ENCODE assay signal across 8 mouse cellular contexts in the genomic region with DNA sequence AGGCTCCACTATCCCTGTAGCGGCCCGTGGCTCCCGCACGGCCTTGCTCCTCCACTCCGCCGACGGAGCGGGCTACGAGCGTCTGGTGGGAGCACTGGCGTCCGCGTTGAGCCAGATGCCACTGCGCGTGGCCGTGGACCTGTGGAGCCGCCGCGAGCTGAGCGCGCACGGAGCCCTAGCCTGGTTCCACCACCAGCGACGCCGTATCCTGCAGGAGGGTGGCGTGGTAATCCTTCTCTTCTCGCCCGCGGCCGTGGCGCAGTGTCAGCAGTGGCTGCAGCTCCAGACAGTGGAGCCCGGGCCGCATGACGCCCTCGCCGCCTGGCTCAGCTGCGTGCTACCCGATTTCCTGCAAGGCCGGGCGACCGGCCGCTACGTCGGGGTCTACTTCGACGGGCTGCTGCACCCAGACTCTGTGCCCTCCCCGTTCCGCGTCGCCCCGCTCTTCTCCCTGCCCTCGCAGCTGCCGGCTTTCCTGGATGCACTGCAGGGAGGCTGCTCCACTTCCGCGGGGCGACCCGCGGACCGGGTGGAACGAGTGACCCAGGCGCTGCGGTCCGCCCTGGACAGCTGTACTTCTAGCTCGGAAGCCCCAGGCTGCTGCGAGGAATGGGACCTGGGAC. TPM values are rescaled to one million over a fixed set of nuclear protein-coding genes. Genes with fewer than 3 reads are reported as not detected.
DNase-seq lines count a peak whose midpoint lies in the region; ATAC-seq and TF ChIP-seq lines count a peak whose summit lies in the region.

No protein-coding gene starts in this region.

- peak overlapping the region; percentile 81 for H3K27ac ChIP-seq in lung, embryonic 14.5 days (ENCODE audit: low read depth)

- H3K27me3 ChIP-seq in lung, embryonic 14.5 days (ENCODE audit: insufficient read depth, low read length): peaks cover 22% of the 10 kb centered on the region

- peak overlapping the region; percentile 46 for H3K4me3 ChIP-seq in lung, embryonic 14.5 days (ENCODE audit: low read depth, low read length)

- WGBS in lung, embryonic 14.5 days: 3% methylated on average over 65 of the region's 65 CpGs

- H3K9ac ChIP-seq in lung, embryonic 14.5 days: peak overlapping the region; percentile 62

- no peak for TF ChIP-seq CTCF in lung, embryonic 14.5 days (IDR thresholded peaks at IDR 0.05; ENCODE audit: low read depth)

- H3K36me3 ChIP-seq in lung, embryonic 14.5 days (ENCODE audit: insufficient read depth): no peaks in the 10 kb centered on the region

- DNase-seq in B cell, adult 2 months: peak; percentile 59 to 61
- peak; percentile 50 for DNase-seq in ES-CJ7 (ENCODE audit: low read depth, low spot score)
- peak; percentile 62 to 65 for DNase-seq in cerebellum, postnatal 36 days
- DNase-seq in gastrocnemius, postnatal 25 days: peak; percentile 39
- DNase-seq in kidney, adult 18-20 months: peak; percentile 66
- peak; percentile 44 for DNase-seq in lung, embryonic 14.5 days
- DNase-seq in urinary bladder, postnatal 10 days (ENCODE audit: low spot score): no peak

- ATAC-seq in lung, embryonic 14.5 days (ENCODE audit: insufficient read depth): peak; percentile 44
- ATAC-seq in neutrophil, adult 5-6 weeks (ENCODE audit: extremely low read depth, insufficient number of reproducible peaks, low FRiP score, poor library complexity, severe bottlenecking): peak; percentile 21; the same call in 1 of the 2 replicates

- peak overlapping the region; percentile 77 for H3K4me2 ChIP-seq in lung, embryonic 14.5 days

- no peaks in the 10 kb centered on the region for H3K9me3 ChIP-seq in lung, embryonic 14.5 days (ENCODE audit: low read depth, low read length)

- no peaks in the 10 kb centered on the region for H3K4me1 ChIP-seq in lung, embryonic 14.5 days (ENCODE audit: insufficient read depth)

RNA-seq across cellular contexts. Expression of gene Creld1, which starts 0.5 kb away (rescaled TPM):
- total RNA-seq in gastrocnemius, postnatal 25 days (2021): 10 to 100 TPM; 39.3 to 50.6 TPM
- 20.7 and 27.0 TPM in 2 replicates for polyA plus RNA-seq in lung, embryonic 14.5 days (2014; fragmentation: Nextera tagmentation; extraction: Ambion mirVana)
- total RNA-seq in neutrophil, adult 5-6 weeks (2017): 8.5 and 9.8 TPM in 2 replicates

RNA-seq across cellular contexts. Expression of gene Il17rc, which starts 11.4 kb away (rescaled TPM):
- 1 to 10 TPM; 6.0 to 8.0 TPM for total RNA-seq in gastrocnemius, postnatal 25 days (2021)
- polyA plus RNA-seq in lung, embryonic 14.5 days (2014; fragmentation: Nextera tagmentation; extraction: Ambion mirVana): 7.7 and 9.1 TPM in 2 replicates
- total RNA-seq in neutrophil, adult 5-6 weeks (2017): not detected in 2 replicates

RNA-seq across cellular contexts. Expression of gene Prrt3, which starts 19.1 kb away (rescaled TPM):
- total RNA-seq in gastrocnemius, postnatal 25 days (2021): under 1 TPM in 1 of 2 experiments, not detected in 1; 0.08 TPM
- polyA plus RNA-seq in lung, embryonic 14.5 days (2014; fragmentation: Nextera tagmentation; extraction: Ambion mirVana): 0.05 and 0.16 TPM in 2 replicates
- total RNA-seq in neutrophil, adult 5-6 weeks (2017): 0.12 TPM in 1 of 2 replicates, not detected in the other

RNA-seq across cellular contexts. Expression of gene Il17re, which starts 24.3 kb away (rescaled TPM):
- total RNA-seq in gastrocnemius, postnatal 25 days (2021): under 1 TPM in 1 of 2 experiments, not detected in 1; 0.16 TPM
- polyA plus RNA-seq in lung, embryonic 14.5 days (2014; fragmentation: Nextera tagmentation; extraction: Ambion mirVana): 12.0 and 12.2 TPM in 2 replicates
- 0.12 and 0.25 TPM in 2 replicates for total RNA-seq in neutrophil, adult 5-6 weeks (2017)

RNA-seq across cellular contexts. Expression of gene Jagn1, which starts 40.2 kb away (rescaled TPM):
- total RNA-seq in gastrocnemius, postnatal 25 days (2021): 10 to 100 TPM; 27.6 to 29.8 TPM
- 70.0 and 76.4 TPM in 2 replicates for polyA plus RNA-seq in lung, embryonic 14.5 days (2014; fragmentation: Nextera tagmentation; extraction: Ambion mirVana)
- 6.2 and 7.7 TPM in 2 replicates for total RNA-seq in neutrophil, adult 5-6 weeks (2017)
